Mouse (Mus musculus): ENCODE data around the gene Hoxb4. TPM values are rescaled to one million over a fixed set of nuclear protein-coding genes. Genes with fewer than 3 reads are reported as not detected.

The Hoxb4 gene
- polyA plus RNA-seq, 1 experiment from 2014 or later = 3.6 TPM

GRCm38 (mm10) chr11:96366092-96367041 is 48.3 kb downstream of the Hoxb4 start:
- Histone ChIP-seq H3K36me3 (no peaks in the 10 kb centered on the region), H3K9me3 (no peaks in the 10 kb centered on the region), H3K4me3 (replicated peaks) (peak overlapping the region; percentile 21), H3K4me2 (peak overlapping the region; percentile 44), H3K27me3 (replicated peaks) (peaks cover 26% of the 10 kb centered on the region), H3K4me1 (peaks cover 15% of the 10 kb centered on the region; the same call in 1 of the 2 replicates), H3K9ac (no peak overlapping the region), H3K27ac (no peak overlapping the region)
- no peak for ATAC-seq (ENCODE audit: insufficient read depth, low FRiP score, low read depth)
- 11% methylated on average over 47 of the region's 47 CpGs for WGBS

DNA sequence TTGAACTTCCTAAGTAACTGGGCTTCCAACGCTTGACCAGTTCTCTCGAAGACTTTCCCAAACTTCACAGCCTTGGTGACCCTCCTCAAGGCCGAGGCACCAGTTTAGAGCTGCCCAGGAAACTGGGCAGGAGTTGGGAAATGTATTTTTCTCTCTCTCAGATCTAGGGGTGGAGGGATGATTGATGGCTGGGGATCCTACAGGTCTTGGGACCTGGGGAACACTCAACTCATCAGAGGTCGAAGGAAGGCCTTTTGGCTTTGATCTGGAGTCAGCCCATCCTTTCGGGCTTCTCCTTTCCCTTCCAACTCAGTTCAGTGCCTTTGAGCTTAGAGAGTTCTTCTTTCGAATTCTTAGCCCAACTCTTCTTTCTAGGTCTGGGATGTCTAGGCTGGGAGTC is 49.1 kb downstream of the Hoxb4 start:
- no peak overlapping the region for H3K9ac ChIP-seq
- 51% methylated on average over 6 of the region's 6 CpGs for WGBS
- H3K27me3 ChIP-seq (replicated peaks) = peaks cover 26% of the 10 kb centered on the region
- no peaks in the 10 kb centered on the region for H3K36me3 ChIP-seq
- peaks cover 15% of the 10 kb centered on the region; the same call in 1 of the 2 replicates for H3K4me1 ChIP-seq
- H3K4me2 ChIP-seq = 0 out of 2 replicates have a peak overlapping the region, but pooled peaks have one; percentile 44
- no peak overlapping the region for H3K27ac ChIP-seq
- no peak overlapping the region for H3K4me3 ChIP-seq (replicated peaks)
- ATAC-seq (ENCODE audit: insufficient read depth, low FRiP score, low read depth) = no peak
- H3K9me3 ChIP-seq = no peaks in the 10 kb centered on the region

DNA sequence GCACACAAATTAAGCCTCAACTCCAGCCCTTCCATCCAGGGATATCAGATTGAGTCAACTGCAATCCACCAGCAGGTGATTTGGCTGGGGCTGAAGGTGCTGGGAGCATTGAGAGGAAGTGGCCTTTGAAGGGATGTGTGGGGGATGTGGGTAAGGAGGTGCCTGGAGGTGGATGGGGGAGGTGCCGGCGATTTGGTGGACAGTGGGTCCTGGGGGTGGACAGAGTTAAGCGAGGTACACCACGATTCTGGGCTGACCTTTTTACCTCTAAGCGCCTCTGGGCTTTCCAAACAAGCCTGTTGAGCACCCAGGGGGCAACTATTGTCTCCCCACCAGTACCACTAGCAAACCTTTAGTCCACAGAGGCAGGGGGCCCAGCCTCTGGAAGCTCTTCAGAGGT is 50.6 kb downstream of the Hoxb4 start:
- Histone ChIP-seq H3K9ac (no peak overlapping the region), H3K36me3 (no peaks in the 10 kb centered on the region), H3K9me3 (no peaks in the 10 kb centered on the region), H3K27ac (no peak overlapping the region), H3K4me1 (peaks cover 21% of the 10 kb centered on the region), H3K4me3 (replicated peaks) (no peak overlapping the region), H3K4me2 (no peak overlapping the region), H3K27me3 (replicated peaks) (peaks cover 31% of the 10 kb centered on the region)
- WGBS = 50% methylated on average over 5 of the region's 5 CpGs
- no peak for ATAC-seq (ENCODE audit: insufficient read depth, low FRiP score, low read depth)

GRCm38 (mm10) chr11:96369140-96369539 is 51.1 kb downstream of the Hoxb4 start:
- Histone ChIP-seq H3K4me1 (peaks cover 21% of the 10 kb centered on the region), H3K9me3 (no peaks in the 10 kb centered on the region), H3K27ac (no peak overlapping the region), H3K9ac (no peak overlapping the region), H3K4me2 (no peak overlapping the region), H3K36me3 (no peaks in the 10 kb centered on the region), H3K27me3 (replicated peaks) (peaks cover 32% of the 10 kb centered on the region), H3K4me3 (replicated peaks) (no peak overlapping the region)
- no peak for ATAC-seq (ENCODE audit: insufficient read depth, low FRiP score, low read depth)
- 62% methylated on average over 7 of the region's 7 CpGs for WGBS

MicroRNA genes within 50 kb of the gene (microRNA counts, 519-probe panel; counts per million panel counts)
- 3,512 counts per million, percentile 88 among the panel's probes with 10 or more counts for microRNA mmu-miR-10a

Small RNAs within 50 kb of the gene (microRNA-seq; reads per million reads assigned to microRNA genes)
- 43,824 reads per million, percentile 99 among the genes with 10 or more reads in this experiment for gene Mir10a

Other genes with a start within 250 kb of the Hoxb4 start
- gene Atp5g1, start 242.6 kb upstream of the Hoxb4 start, polyA plus RNA-seq (2015; fragmentation: Nextera tagmentation; extraction: Ambion mirVana) = 718 and 882 TPM in 2 replicates
- 0.13 and 0.18 TPM in 2 replicates for gene Calcoco2, start 206.3 kb upstream of the Hoxb4 start, polyA plus RNA-seq (2015; fragmentation: Nextera tagmentation; extraction: Ambion mirVana)
- 0.31 and 0.36 TPM in 2 replicates for gene Ttll6, start 184.5 kb upstream of the Hoxb4 start, polyA plus RNA-seq (2015; fragmentation: Nextera tagmentation; extraction: Ambion mirVana)
- gene Hoxb13, start 124.0 kb upstream of the Hoxb4 start, polyA plus RNA-seq (2015; fragmentation: Nextera tagmentation; extraction: Ambion mirVana) = 0.05 TPM in 1 of 2 replicates, not detected in the other
- 0.13 and 0.35 TPM in 2 replicates for gene Hoxb9, start 46.8 kb upstream of the Hoxb4 start, polyA plus RNA-seq (2015; fragmentation: Nextera tagmentation; extraction: Ambion mirVana)
- gene Hoxb8, start 36.4 kb upstream of the Hoxb4 start, polyA plus RNA-seq (2015; fragmentation: Nextera tagmentation; extraction: Ambion mirVana) = 1.1 and 1.9 TPM in 2 replicates
- gene Hoxb7, start 31.6 kb upstream of the Hoxb4 start, polyA plus RNA-seq (2015; fragmentation: Nextera tagmentation; extraction: Ambion mirVana) = 7.0 and 9.1 TPM in 2 replicates
- 7.5 and 10.7 TPM in 2 replicates for gene Hoxb6, start 25.8 kb upstream of the Hoxb4 start, polyA plus RNA-seq (2015; fragmentation: Nextera tagmentation; extraction: Ambion mirVana)
- gene Hoxb5, start 14.9 kb upstream of the Hoxb4 start, polyA plus RNA-seq (2015; fragmentation: Nextera tagmentation; extraction: Ambion mirVana) = 17.6 and 17.9 TPM in 2 replicates
- 2.5 and 2.7 TPM in 2 replicates for gene Hoxb3, start 5.1 kb downstream of the Hoxb4 start, polyA plus RNA-seq (2015; fragmentation: Nextera tagmentation; extraction: Ambion mirVana)
- gene Hoxb2, start 32.3 kb downstream of the Hoxb4 start, polyA plus RNA-seq (2015; fragmentation: Nextera tagmentation; extraction: Ambion mirVana) = 20.3 and 21.0 TPM in 2 replicates
- 0.10 TPM in 1 of 2 replicates, not detected in the other for gene Hoxb1, start 47.5 kb downstream of the Hoxb4 start, polyA plus RNA-seq (2015; fragmentation: Nextera tagmentation; extraction: Ambion mirVana)
- 1.1 TPM in 2 replicates for gene Skap1, start 146.3 kb downstream of the Hoxb4 start, polyA plus RNA-seq (2015; fragmentation: Nextera tagmentation; extraction: Ambion mirVana)

Data from stomach, embryonic 15.5 days (tissue).